Mouse (Mus musculus) G1E (cell line): Measurements from ENCODE around the gene Foxd2.

Experiments used
- CTCF ChIP-seq: IDR thresholded peaks from 2 replicates; pipeline ENCODE4 v1.5.1; 2012; ENCODE audit warnings: low read depth, low read length, inconsistent platforms, mixed read lengths
- GATA2 ChIP-seq: IDR thresholded peaks from 2 replicates; pipeline ENCODE4 v1.6.1; 2012; ENCODE audit warnings: low read depth, low read length, inconsistent platforms, borderline replicate concordance

- TF ChIP-seq CTCF (no peak), GATA2 (no peak)
These were observed 3.2 kb downstream of the Foxd2 start for GRCm38 (mm10) chr4:114905501-114905900.
